Mouse (Mus musculus): ENCODE measurements around the gene Ank3.
"Not testable (repeated sequence)": the region's sequence is repeated elsewhere in the genome, so short reads cannot be mapped to it uniquely, and the experiment has no call there.

Gene Ank3

GRCm38 (mm10) chr10:69902024-69902423 is 503.5 kb downstream of the Ank3 start:
- in situ Hi-C loops (cut with MboI), result no loop called here

- in situ Hi-C loops (cut with MboI), result no loop called here
Measured at GRCm38 (mm10) chr10:69904321-69904720, 505.7 kb downstream of the Ank3 start.

GRCm38 (mm10) chr10:69907795-69908764 is 509.5 kb downstream of the Ank3 start:
- in situ Hi-C loops (cut with MboI), result no loop called here

- in situ Hi-C loops (cut with MboI), result no loop called here
Measured at GRCm38 (mm10) chr10:69909856-69910255, 511.3 kb downstream of the Ank3 start.

GRCm38 (mm10) chr10:69910304-69910703 is 511.7 kb downstream of the Ank3 start:
- in situ Hi-C loops (cut with MboI), result not testable (repeated sequence)

GRCm38 (mm10) chr10:69910726-69911125 is 512.2 kb downstream of the Ank3 start:
- in situ Hi-C loops (cut with MboI), result not testable (repeated sequence)

- in situ Hi-C loops (cut with MboI), result no loop called here
Measured at GRCm38 (mm10) chr10:69915566-69915965, 517.0 kb downstream of the Ank3 start.

- in situ Hi-C loops (cut with MboI), result no loop called here
Measured at GRCm38 (mm10) chr10:69916205-69916604, 517.6 kb downstream of the Ank3 start.

GRCm38 (mm10) chr10:69916689-69917435 is 518.3 kb downstream of the Ank3 start:
- in situ Hi-C loops (cut with MboI), result no loop called here

GRCm38 (mm10) chr10:69917711-69918110 is 519.1 kb downstream of the Ank3 start:
- in situ Hi-C loops (cut with MboI), result no loop called here

GRCm38 (mm10) chr10:69918461-69919151 is 520.0 kb downstream of the Ank3 start:
- in situ Hi-C loops (cut with MboI), result no loop called here

- in situ Hi-C loops (cut with MboI), result no loop called here
Measured at GRCm38 (mm10) chr10:69919152-69919492, 520.5 kb downstream of the Ank3 start.

- in situ Hi-C loops (cut with MboI), result no loop called here
Measured at GRCm38 (mm10) chr10:69919746-69920145, 521.2 kb downstream of the Ank3 start.

- in situ Hi-C loops (cut with MboI), result no loop called here
Measured at GRCm38 (mm10) chr10:69922076-69922475, 523.5 kb downstream of the Ank3 start.

- in situ Hi-C loops (cut with MboI), result no loop called here
Measured at GRCm38 (mm10) chr10:69923801-69924200, 525.2 kb downstream of the Ank3 start.

- in situ Hi-C loops (cut with MboI), result no loop called here
Measured at GRCm38 (mm10) chr10:69924321-69924720, 525.7 kb downstream of the Ank3 start.

GRCm38 (mm10) chr10:69924845-69925244 is 526.3 kb downstream of the Ank3 start:
- in situ Hi-C loops (cut with MboI), result no loop called here

GRCm38 (mm10) chr10:69925285-69926157 is 526.9 kb downstream of the Ank3 start:
- in situ Hi-C loops (cut with MboI), result no loop called here

GRCm38 (mm10) chr10:69926158-69926882 is 527.7 kb downstream of the Ank3 start:
- in situ Hi-C loops (cut with MboI), result no loop called here

- in situ Hi-C loops (cut with MboI), result no loop called here
Measured at GRCm38 (mm10) chr10:69927012-69927411, 528.4 kb downstream of the Ank3 start.

GRCm38 (mm10) chr10:69928358-69928757 is 529.8 kb downstream of the Ank3 start:
- in situ Hi-C loops (cut with MboI), result no loop called here
